Mouse (Mus musculus): ENCODE measurements around the gene 9930111J21Rik1. TPM values are rescaled to one million over a fixed set of nuclear protein-coding genes. Genes with fewer than 3 reads are reported as not detected.
"Not testable (repeated sequence)": the region's sequence is repeated elsewhere in the genome, so short reads cannot be mapped to it uniquely, and the experiment has no call there.

9930111J21Rik1 gene
- 0.39 and 0.51 TPM in 2 replicates for polyA plus RNA-seq (2014; fragmentation: Nextera tagmentation; extraction: Ambion mirVana)

DNA sequence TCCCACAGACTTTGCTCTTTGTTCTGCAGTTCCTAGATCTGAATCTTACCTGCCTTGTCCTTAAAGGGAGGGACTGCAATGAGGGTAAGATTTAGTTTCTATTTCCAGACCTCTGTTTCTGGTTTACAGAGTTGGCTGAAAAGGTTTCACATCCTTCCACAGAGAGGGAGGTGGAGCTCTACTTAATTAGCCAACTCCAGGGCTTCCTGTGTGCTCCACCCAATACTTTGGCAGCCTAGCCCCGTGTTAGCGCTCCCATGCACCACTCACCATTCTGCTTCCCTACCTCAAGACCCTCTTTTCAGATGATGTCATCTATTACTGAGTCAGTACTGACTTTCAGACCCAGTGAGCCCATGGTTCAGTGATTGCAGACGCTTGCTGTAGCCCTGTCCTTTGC, at the start of gene 9930111J21Rik1:
Gene 9930111J21Rik1, minus strand, starts transcription at position 148 of the 400 bp plus-strand sequence.
- H3K4me3 ChIP-seq (ENCODE audit: low read depth, low read length); ATAC-seq (ENCODE audit: low read depth); DNase-seq (ENCODE audit: low spot score); H3K9me3 ChIP-seq (ENCODE audit: control insufficient read depth, low read length); H3K27me3 ChIP-seq (replicated peaks; ENCODE audit: control insufficient read depth, insufficient read depth, low read length); H3K9ac ChIP-seq (ENCODE audit: low read depth, low read length); H3K36me3 ChIP-seq (ENCODE audit: control insufficient read depth, insufficient read depth, low read length); H3K4me2 ChIP-seq (ENCODE audit: low read depth, low read length); H3K27ac ChIP-seq (replicated peaks; ENCODE audit: low read depth, low read length); H3K4me1 ChIP-seq (ENCODE audit: control insufficient read depth, insufficient read depth, low read length): not testable (repeated sequence)
- WGBS, result no CpG with 5 or more reads among the region's 3 CpGs

DNA sequence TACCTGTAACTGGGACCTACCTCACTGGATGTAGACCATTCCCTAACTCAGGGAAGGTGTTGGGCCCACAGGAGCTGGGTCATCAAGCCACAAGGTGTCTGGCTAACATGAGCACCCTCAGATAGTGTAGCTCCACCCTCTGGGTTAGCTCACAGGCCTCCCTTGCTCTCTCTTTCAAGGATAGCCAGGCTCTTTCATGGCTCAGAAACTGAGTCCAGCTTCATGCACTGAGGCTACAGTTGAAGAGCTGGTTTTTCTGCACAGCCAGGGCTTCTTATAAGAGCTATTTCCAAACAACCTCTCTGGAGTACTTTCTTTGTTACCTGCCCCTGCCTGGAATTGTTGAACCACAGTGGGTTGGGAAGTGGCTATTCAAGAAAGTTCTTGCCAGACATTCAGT, 32.9 kb upstream of the 9930111J21Rik1 start:
- H3K9ac ChIP-seq (ENCODE audit: low read depth, low read length); H3K9me3 ChIP-seq (ENCODE audit: control insufficient read depth, low read length); ATAC-seq (ENCODE audit: low read depth); H3K36me3 ChIP-seq (ENCODE audit: control insufficient read depth, insufficient read depth, low read length); H3K27ac ChIP-seq (replicated peaks; ENCODE audit: low read depth, low read length); DNase-seq (ENCODE audit: low spot score); H3K27me3 ChIP-seq (replicated peaks; ENCODE audit: control insufficient read depth, insufficient read depth, low read length); H3K4me3 ChIP-seq (ENCODE audit: low read depth, low read length); H3K4me1 ChIP-seq (ENCODE audit: control insufficient read depth, insufficient read depth, low read length); H3K4me2 ChIP-seq (ENCODE audit: low read depth, low read length): not testable (repeated sequence)

DNA sequence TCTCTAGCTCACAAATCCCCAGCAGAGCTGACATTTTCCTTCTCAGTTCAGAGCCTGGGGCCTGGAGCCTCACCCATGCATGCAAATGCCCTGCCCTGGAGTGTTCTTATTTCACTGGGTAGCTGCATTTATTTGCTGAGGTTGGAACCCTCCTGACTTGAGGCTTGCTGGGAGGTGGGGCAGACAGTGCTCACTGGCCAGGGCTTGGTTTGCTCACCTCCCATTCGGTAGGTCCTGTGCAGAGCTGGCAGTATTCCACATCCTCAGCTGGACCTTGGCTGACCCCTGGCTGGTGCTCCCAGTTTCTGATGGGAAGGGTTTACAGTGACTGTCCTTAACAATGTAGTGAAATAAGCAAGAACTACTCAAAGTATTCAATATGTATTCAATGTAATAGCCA, 27.6 kb upstream of the 9930111J21Rik1 start:
- not testable (repeated sequence) for H3K9me3 ChIP-seq (ENCODE audit: control insufficient read depth, low read length); H3K9ac ChIP-seq (ENCODE audit: low read depth, low read length); H3K4me3 ChIP-seq (ENCODE audit: low read depth, low read length); DNase-seq (ENCODE audit: low spot score); H3K4me2 ChIP-seq (ENCODE audit: low read depth, low read length); H3K4me1 ChIP-seq (ENCODE audit: control insufficient read depth, insufficient read depth, low read length); H3K27me3 ChIP-seq (replicated peaks; ENCODE audit: control insufficient read depth, insufficient read depth, low read length); ATAC-seq (ENCODE audit: low read depth); H3K27ac ChIP-seq (replicated peaks; ENCODE audit: low read depth, low read length); H3K36me3 ChIP-seq (ENCODE audit: control insufficient read depth, insufficient read depth, low read length)
- 40% methylated on average over 1 of the region's 1 CpGs for WGBS

DNA sequence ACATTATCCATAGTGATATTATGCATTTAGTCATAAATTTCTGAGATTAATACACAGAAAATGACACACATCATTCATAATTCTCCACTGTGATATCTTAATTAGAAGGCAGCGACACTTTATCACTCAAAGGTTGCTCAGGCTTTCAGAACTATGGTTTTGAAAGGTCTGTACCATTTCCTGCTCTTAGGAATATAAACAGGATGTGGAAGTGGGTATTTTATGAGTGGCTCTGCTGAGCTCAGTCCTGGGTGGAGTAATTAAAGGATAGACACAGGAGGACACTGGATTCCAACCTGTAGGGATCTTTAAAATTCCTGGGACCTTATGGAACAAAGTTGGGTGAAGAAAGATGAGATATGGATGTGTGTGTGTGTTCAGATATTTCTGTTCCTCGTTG, 27.1 kb upstream of the 9930111J21Rik1 start:
- H3K4me1 ChIP-seq (ENCODE audit: control insufficient read depth, insufficient read depth, low read length); ATAC-seq (ENCODE audit: low read depth): not testable (repeated sequence)
- 64% methylated on average over 2 of the region's 2 CpGs for WGBS

DNA sequence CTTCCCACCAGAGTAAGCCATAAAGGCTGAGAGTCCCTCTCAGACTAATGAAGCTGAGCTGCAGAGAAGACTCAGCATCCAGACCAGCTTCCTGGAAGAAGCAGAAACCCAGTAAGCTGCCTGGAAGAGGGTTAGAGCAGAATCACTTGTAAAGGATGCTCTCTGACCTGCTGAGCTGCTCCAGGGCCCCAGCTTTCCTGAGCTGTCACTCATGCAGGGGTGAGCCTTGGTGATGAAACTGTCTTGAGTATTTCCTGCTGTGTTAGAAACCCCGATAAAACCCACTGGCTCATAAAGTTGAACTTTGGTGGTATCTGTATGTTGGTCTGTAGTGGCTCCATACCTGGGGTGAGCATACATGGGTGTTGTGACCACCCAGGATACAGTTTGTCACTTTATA, 21.2 kb upstream of the 9930111J21Rik1 start:
- not testable (repeated sequence) for H3K9ac ChIP-seq (ENCODE audit: low read depth, low read length); DNase-seq (ENCODE audit: low spot score); H3K4me1 ChIP-seq (ENCODE audit: control insufficient read depth, insufficient read depth, low read length); H3K27ac ChIP-seq (replicated peaks; ENCODE audit: low read depth, low read length); H3K4me2 ChIP-seq (ENCODE audit: low read depth, low read length); ATAC-seq (ENCODE audit: low read depth); H3K27me3 ChIP-seq (replicated peaks; ENCODE audit: control insufficient read depth, insufficient read depth, low read length); H3K4me3 ChIP-seq (ENCODE audit: low read depth, low read length); H3K9me3 ChIP-seq (ENCODE audit: control insufficient read depth, low read length); H3K36me3 ChIP-seq (ENCODE audit: control insufficient read depth, insufficient read depth, low read length)
- 80% methylated on average over 1 of the region's 1 CpGs for WGBS

More for the DNA sequence above, 27.1 kb upstream of the 9930111J21Rik1 start:
- H3K27me3 ChIP-seq (replicated peaks; ENCODE audit: control insufficient read depth, insufficient read depth, low read length); H3K9ac ChIP-seq (ENCODE audit: low read depth, low read length); H3K9me3 ChIP-seq (ENCODE audit: control insufficient read depth, low read length); DNase-seq (ENCODE audit: low spot score); H3K27ac ChIP-seq (replicated peaks; ENCODE audit: low read depth, low read length); H3K4me3 ChIP-seq (ENCODE audit: low read depth, low read length); H3K36me3 ChIP-seq (ENCODE audit: control insufficient read depth, insufficient read depth, low read length); H3K4me2 ChIP-seq (ENCODE audit: low read depth, low read length): not testable (repeated sequence)

DNA sequence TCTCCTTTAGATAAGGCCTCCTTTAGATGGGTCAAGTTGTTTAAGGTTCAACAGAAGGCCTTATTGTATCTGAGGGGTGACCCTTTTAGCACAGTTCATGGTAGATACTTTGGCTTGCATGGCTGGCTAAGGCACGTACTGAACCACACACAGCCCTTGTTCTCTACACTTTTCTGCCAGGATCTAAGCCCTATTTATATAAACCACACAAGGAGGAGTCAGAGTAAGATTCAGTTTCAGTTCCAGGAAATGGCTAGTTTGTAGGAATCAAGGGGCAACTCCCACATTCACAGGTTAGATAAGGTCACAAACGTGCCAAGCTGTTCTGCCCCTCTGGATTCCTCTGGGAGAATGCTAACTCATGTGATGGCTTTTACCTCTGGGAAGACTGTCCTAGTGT, 14.8 kb upstream of the 9930111J21Rik1 start, which contains the start of gene Tgtp1:
Gene Tgtp1, minus strand, starts transcription at position 155 of the 400 bp plus-strand sequence.
- H3K9me3 ChIP-seq (ENCODE audit: control insufficient read depth, low read length); H3K36me3 ChIP-seq (ENCODE audit: control insufficient read depth, insufficient read depth, low read length); H3K4me1 ChIP-seq (ENCODE audit: control insufficient read depth, insufficient read depth, low read length); ATAC-seq (ENCODE audit: low read depth); H3K4me3 ChIP-seq (ENCODE audit: low read depth, low read length); H3K27me3 ChIP-seq (replicated peaks; ENCODE audit: control insufficient read depth, insufficient read depth, low read length); H3K4me2 ChIP-seq (ENCODE audit: low read depth, low read length); H3K9ac ChIP-seq (ENCODE audit: low read depth, low read length); H3K27ac ChIP-seq (replicated peaks; ENCODE audit: low read depth, low read length): not testable (repeated sequence)
- 6% methylated on average over 2 of the region's 2 CpGs for WGBS
- peak; percentile 19 for DNase-seq (ENCODE audit: low spot score)

DNA sequence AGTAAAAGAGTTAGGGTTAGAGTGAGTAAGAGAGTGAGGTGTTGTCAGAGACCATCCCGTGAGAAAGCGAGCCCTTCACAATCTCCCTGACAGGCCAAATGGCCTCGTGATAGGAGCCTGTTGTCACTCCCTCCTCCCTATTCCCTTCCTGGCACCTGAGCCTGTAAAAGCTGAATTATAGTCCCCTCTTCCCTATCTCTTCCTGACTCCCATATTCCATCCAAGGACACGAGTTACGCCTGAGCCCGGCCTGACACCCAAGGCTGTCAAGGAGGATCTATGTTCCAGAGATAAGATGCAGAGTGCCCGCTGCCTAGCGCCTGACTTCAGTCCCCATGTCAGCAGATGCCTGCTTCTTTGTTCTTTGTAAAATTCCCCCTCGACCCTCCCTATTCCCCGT, 14.1 kb upstream of the 9930111J21Rik1 start:
- ATAC-seq (ENCODE audit: low read depth); H3K4me2 ChIP-seq (ENCODE audit: low read depth, low read length); H3K9ac ChIP-seq (ENCODE audit: low read depth, low read length); H3K4me1 ChIP-seq (ENCODE audit: control insufficient read depth, insufficient read depth, low read length); H3K9me3 ChIP-seq (ENCODE audit: control insufficient read depth, low read length); DNase-seq (ENCODE audit: low spot score); H3K36me3 ChIP-seq (ENCODE audit: control insufficient read depth, insufficient read depth, low read length); H3K4me3 ChIP-seq (ENCODE audit: low read depth, low read length); H3K27me3 ChIP-seq (replicated peaks; ENCODE audit: control insufficient read depth, insufficient read depth, low read length); H3K27ac ChIP-seq (replicated peaks; ENCODE audit: low read depth, low read length): not testable (repeated sequence)
- 69% methylated on average over 10 of the region's 10 CpGs for WGBS

DNA sequence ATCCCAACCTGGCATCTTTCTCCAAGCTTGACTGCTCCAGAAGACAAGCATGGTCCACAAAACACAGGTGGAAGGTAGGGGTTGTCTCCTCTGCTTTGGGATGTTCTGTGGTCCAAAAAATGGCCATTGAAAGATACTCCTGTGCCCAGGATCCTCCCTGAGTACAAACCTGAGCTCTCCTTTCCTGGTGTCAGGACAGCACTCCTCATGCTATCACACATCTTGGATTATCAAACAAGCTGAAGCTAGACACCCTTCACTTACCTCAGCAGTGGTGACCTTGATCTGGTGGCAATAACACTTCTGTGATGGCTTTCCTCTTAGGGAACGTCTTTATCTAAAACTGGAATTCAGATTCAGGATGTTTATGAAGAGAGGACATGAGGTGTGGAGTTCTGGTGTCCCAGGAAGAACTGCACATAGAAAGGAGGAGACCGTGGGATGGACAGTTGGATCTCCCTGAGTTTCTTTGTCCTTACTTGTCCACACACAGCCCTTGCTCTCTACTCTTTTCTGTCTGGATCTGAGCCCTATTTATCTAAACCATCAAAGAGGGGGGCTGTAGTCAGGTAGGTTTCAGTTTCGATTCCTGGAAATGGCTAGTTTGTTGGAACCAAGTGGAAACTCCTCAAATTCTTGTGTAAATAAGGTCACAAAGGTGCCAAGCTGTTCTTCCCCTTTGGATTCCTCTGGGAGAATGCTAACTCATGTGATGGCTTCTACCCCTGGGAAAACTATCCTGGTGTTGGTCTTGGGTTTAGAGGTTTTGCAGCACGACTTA, 12.7 kb upstream of the 9930111J21Rik1 start, which contains the start of gene Gm12185:
Gene Gm12185, minus strand, starts transcription at position 487 of the 781 bp plus-strand sequence.
- ATAC-seq (ENCODE audit: low read depth); H3K9me3 ChIP-seq (ENCODE audit: control insufficient read depth, low read length); H3K4me1 ChIP-seq (ENCODE audit: control insufficient read depth, insufficient read depth, low read length); DNase-seq (ENCODE audit: low spot score); H3K4me3 ChIP-seq (ENCODE audit: low read depth, low read length); H3K36me3 ChIP-seq (ENCODE audit: control insufficient read depth, insufficient read depth, low read length); H3K27me3 ChIP-seq (replicated peaks; ENCODE audit: control insufficient read depth, insufficient read depth, low read length); H3K27ac ChIP-seq (replicated peaks; ENCODE audit: low read depth, low read length); H3K4me2 ChIP-seq (ENCODE audit: low read depth, low read length); H3K9ac ChIP-seq (ENCODE audit: low read depth, low read length): not testable (repeated sequence)
- WGBS, result 61% methylated on average over 4 of the region's 4 CpGs

DNA sequence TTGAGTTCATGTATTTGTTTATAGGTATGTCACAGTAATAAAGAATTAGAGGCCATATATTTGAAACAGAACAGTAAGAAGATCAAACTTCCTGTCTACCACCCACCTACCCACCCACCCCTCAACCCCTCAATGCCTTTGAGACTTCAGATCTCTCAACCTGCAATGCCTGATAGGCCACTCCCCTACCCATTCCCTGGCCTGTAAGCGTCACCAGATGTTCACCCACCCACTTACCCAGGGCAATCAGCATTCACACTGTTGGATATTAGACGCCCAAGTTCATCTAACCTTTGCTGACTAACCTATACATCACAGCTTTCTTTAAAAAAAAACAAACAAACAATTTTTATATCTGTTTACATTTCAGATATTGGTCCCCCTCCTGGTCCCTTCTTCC, 10.8 kb upstream of the 9930111J21Rik1 start:
- not testable (repeated sequence) for H3K9me3 ChIP-seq (ENCODE audit: control insufficient read depth, low read length); H3K27ac ChIP-seq (replicated peaks; ENCODE audit: low read depth, low read length); H3K9ac ChIP-seq (ENCODE audit: low read depth, low read length); DNase-seq (ENCODE audit: low spot score); H3K4me2 ChIP-seq (ENCODE audit: low read depth, low read length); H3K4me1 ChIP-seq (ENCODE audit: control insufficient read depth, insufficient read depth, low read length); H3K27me3 ChIP-seq (replicated peaks; ENCODE audit: control insufficient read depth, insufficient read depth, low read length); H3K36me3 ChIP-seq (ENCODE audit: control insufficient read depth, insufficient read depth, low read length); ATAC-seq (ENCODE audit: low read depth); H3K4me3 ChIP-seq (ENCODE audit: low read depth, low read length)
- WGBS, result 68% methylated on average over 1 of the region's 2 CpGs

Measured in embryonic facial prominence, embryonic 14.5 days (tissue).